Mouse (Mus musculus): ENCODE measurements at regions not wholly inside any gene's neighbourhood (a gene's known extent, or its start where the extent isn't known, plus 50 kb on each side); places are given as distances from the start of the nearest gene placed in this dataset.
"Not testable (repeated sequence)": the region's sequence is repeated elsewhere in the genome, so short reads cannot be mapped to it uniquely, and the experiment has no call there.

DNA sequence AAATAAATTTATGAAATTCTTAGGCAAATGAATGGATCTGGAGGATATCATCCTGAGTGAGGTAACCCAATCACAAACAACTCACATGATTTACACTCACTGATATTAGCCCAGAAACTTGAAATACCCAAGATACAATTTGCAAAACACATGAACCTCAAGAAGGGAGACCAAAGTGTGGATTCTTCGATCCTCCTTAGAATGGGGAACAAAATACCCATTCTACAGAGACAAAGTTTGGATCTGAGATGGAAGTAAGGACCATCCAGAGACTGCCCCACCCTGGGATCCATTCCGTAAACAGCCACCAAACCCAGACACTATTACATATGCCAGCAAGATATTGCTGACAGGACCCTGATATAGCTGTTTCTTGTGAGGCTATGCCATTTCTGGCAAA is 971.2 kb downstream of the Agbl1 start:
- not testable (repeated sequence) for DNase-seq

DNA sequence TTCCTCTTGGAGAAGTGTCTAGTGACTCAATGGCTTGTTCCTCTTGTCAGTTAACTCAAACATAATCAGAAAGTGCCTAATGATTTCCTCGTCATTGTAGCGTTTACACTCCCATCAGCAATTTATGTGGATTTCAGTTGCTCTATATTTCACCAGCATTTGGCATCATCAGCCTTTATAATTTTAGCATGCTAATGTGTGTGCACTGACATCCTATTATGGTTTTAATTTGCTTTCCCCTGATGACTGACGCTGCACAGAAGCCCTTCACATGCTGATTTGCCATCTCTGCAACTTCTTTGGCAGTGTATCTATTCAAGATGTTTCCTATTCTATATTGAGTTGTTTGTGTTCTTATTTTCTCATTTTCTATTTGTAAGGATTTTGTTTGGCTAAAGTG is 975.9 kb downstream of the Agbl1 start:
- no peak for DNase-seq

DNA sequence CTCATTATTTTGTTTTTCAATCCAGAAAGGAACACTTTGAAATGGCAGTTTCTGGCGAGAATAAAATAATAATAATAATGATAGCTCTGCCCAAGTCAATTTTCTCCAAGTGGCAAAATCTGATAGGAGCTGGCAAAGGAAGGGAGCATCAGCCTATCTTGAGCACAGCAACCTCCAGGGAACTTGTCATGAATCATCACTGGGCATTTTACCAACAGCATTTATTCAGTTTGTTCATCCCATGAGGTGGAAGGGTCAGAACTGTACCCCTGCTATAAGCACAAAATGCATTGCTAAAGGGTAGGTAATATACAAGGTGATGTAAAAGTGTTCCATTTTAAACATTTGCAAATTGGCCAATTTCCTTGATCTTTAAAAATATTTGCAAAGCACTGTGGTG is 1019.7 kb downstream of the Agbl1 start:
- DNase-seq = no peak

DNA sequence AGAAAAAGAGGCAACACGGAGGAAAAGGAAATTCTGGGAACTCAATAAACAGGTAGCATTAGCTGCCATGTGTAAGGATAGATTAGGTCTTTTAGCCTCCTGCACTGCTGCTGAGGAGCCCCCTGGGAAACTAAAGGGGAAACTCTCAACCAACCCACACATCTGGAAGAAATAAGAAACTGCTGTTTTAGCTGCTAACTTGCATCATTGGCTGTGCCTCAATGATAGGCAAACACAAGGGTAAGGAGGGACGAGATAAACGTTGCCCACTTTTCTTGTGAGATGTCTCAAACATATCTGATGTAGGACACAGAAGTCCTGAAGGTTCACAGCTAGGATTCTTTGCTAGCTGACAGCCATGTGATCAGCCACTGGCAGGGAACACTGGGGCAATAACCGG is 1058.0 kb downstream of the Agbl1 start:
- DNase-seq = no peak

DNA sequence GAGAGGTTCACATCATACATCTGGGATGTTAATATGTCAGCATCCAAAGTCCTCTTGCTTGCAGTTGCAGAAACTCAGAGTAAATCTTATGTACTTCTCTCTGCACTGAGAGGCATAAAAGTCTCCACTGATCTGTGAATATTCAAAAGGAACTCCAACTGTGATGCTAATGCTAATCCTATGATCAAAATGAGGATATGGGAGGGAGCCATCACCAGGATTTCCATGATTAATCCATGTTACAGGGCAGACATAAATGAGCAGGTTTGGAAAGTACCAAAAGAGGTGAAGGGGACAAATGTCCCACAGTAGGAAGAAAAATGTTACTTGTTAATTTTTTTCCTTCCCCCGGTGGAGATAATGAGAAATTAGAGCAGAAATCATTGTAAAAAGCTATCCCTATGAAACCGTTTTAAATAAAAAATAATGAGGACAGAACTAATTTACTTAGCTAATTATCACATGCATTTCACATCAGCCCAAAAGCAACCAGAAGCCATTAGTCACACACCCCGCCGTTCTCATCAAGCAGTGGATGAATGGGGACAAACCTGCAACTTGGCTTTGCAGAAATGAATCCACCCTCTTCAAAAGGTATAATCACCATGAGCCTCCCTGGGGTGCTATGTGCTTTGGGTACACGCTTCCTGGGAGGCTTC is 1065.4 kb downstream of the Agbl1 start:
- DNase-seq = no peak

DNA sequence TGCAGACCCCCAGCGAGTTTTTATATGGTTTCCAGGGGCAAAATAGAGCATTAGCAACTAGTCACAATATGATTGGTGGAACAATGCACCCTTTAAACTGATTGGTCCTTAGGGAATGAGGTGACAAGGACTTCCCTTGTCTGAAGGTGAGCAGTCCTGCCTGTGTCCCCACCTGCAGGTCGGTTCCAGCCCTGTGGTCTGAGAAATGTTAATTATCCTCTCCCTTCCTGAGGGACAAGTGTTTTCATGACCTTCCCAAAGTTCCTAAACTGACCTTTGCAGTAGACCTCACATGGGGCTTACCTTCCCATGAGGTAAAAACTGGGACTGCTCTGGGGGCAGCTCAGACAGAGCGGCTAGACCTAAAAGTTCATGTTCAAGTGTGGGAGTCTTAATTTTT is 1073.5 kb downstream of the Agbl1 start:
- peak in 1 of 2 experiments; percentile 7 for DNase-seq

DNA sequence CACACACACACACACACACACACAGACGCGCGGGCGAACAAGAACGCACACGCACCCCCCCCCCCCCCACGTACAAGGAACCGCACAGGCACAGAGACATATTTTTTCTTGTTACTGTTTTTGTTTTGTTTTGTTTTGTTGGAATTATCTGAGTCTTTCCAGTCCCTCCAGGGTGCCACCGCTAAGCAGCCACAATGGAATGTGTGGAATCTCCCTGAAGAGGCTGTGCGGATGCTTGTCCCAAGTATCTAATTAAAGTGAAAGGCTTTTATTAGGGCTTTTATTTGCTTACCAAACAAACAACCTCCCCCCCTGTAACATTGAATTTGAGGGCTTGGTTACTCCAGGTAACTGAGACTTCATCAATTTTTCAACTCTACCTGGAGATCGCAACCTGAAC is 1074.2 kb downstream of the Agbl1 start:
- DNase-seq = peak; percentile 3 to 26

DNA sequence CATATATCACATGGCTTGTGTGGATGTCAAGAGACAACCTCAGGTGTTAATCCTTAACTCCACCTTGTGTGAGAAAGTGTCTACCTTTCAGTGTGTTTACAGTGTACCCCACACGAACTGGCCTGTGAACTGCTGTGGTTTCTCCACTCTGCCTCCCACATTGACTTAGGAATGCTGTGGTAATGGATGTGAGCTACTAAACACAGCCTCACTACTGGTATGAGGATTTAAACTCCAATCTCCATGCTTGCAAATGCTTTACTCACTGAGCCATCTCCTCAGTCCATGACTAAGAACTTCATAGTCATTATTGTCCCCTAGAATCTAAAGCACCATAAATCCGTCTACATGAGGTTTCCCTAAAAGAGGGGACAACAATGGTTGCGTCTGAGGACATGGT is 1075.8 kb downstream of the Agbl1 start:
- no peak for DNase-seq

DNA sequence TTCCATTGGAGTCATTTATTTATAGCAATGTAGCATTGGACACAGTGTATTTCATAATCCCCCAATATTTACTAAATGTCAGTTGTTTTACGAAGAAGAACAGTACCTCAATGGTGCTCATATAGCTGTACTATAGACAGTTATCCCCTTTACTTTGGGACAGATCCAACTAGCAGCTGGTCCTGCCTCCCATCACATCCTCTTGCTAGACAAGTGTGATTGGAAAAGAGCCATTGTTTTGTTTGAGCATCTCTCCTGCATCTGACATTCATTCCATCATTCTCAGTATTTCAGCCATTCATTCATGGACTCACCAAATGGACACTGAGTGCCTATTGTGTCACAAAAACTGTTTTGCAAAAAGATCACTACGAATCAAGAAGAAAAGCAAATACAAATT is 1082.0 kb downstream of the Agbl1 start:
- DNase-seq = no peak

DNA sequence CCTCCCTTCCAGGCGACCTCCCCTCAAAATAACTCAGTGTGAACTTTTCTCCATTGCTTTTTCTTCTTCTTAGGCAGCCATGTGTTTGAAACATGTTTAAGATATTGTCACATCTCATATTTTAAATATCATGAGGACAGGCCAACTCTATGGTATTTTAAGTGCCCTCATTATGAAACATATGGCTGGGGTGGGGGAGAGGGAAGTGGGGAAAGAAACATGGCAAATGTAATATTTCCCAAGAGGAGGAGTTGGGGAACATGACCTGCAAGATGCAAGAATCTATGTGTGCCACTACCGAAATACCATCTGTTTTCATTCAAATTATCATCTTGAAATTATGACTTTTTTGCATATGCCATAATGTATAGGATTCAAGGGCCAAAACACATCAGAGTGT is 1095.5 kb downstream of the Agbl1 start:
- DNase-seq = no peak

DNA sequence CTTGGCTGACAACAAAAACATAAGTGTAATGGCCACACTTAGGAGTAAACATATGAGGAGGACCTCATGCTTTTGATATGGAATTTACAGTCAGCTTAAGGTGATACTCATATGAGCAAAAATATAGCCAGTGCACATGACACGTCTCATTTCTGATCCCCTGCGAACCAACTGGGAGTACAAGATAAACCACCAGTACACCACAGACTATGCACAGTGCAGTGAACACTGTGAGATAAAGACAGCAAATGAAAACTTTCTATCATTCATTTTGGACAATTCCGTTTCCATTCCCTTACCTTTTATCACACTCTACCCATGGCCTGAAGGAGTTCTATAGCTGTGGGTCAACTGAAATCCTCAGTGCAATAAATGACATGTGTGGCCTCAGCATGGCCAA is 1097.1 kb downstream of the Agbl1 start:
- no peak for DNase-seq

DNA sequence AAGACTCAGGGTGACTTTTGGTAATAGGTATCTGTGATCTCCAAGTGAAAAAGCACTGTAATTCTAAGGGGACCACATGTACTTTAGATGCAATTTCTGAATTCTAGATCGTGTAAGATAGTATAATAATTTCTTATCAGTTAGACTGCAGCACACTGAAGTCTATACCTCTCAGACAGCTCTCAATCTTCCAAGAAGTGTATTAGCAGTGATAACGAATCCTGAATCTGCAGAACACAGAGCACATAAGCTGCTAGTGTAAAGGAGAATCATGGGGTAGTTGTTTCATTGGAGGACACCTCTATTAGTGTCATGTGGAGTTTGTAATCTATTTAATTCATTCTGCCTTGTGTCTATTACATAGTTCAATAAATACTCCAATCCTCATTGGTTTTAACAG is 1097.8 kb downstream of the Agbl1 start:
- DNase-seq = no peak

DNA sequence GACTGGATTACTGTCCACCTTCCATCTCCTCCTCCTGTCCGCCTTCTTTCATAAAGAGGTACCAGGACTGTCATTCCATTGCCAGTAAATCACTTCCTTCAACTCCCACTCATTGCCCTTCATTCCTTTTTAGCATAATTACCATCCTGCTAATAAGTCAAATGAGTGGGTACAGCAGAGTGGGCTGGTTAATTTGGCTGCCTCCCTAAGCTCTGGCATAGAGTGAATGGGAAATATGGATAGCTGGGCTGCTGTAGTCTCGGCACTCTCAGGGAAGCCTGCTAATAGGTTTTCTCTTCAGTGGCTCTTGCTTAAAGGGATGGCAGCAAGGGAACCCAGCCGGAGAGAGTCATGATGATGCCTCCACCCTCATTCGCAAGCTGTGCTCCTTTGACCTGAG is 1108.9 kb downstream of the Agbl1 start:
- no peak for DNase-seq
